Mouse (Mus musculus) retina, postnatal 1 day (tissue): Measurements from ENCODE around the gene Nr1h4.
"Not testable (repeated sequence)": the region's sequence is repeated elsewhere in the genome, so short reads cannot be mapped to it uniquely, and the experiment has no call there.

ENCODE experiments used
- DNase-seq: peaks from one replicate; pipeline ENCODE4 v3.0.0-alpha.2; 2012

Gene Nr1h4

DNA sequence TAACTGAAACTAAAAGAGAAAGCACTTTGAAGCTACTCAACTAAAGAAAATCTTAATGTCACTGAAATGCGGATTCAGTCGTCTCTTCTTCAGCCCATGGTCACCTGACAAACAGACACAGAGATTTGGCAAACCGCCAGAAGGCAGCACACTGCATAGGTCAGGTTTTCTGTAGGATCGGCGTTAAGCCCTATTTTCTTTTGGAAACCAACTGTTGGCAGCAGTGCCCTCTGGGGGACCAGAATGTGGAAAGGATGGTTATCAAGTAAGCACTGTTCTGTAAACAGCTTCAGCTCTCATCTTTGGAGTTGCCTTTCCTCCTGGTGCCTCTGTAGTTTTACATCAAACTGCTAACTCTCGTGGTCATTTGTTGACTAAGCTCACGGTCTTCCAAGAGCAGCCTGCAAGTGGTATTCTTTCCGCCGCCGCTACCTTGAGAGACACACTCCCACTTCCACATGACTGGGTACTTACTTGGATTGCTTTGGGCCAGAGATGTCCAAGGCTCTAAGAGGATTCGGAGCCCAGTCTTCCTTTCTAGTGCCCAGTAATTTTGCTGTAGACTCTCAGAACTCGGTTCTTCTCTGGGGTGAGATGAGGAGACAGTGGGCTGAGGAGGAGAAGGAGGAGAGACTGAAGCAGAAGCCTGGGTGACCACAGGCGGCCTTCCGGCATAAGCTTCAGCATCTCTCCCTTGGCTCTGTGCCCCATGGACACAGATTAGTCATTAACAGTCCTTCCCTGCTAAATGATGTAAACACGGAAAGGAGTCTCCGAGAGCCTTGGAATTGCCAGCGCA, at the start of gene Nr1h4:
Gene Nr1h4, minus strand, starts transcription at position 657 of the 799 bp plus-strand sequence.
- peak; percentile 55 for DNase-seq

GRCm38 (mm10) chr10:89578801-89579200, 45.4 kb upstream of the Nr1h4 start:
- no peak for DNase-seq

GRCm38 (mm10) chr10:89577666-89578065, 44.3 kb upstream of the Nr1h4 start:
- no peak for DNase-seq

DNA sequence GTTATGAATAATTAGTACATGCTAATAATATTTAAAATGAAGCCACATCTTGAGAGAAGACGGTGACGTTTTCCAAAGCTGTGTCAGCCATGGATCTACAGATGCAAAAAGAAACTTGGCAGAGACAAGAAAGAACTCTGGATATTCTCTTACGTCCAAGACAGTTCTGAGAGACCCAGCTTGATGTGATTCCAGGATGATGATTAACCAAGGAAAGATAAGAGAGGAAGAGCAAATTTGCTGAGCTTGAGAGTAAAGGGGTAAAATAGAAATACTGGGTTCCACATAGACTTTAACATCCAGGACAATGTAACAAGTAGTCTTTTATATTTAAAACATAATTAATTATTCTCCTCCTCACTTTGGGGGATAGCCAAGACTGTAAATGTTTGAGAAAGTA, 40.0 kb upstream of the Nr1h4 start:
- no peak for DNase-seq

GRCm38 (mm10) chr10:89572946-89573345, 39.6 kb upstream of the Nr1h4 start:
- no peak for DNase-seq

DNA sequence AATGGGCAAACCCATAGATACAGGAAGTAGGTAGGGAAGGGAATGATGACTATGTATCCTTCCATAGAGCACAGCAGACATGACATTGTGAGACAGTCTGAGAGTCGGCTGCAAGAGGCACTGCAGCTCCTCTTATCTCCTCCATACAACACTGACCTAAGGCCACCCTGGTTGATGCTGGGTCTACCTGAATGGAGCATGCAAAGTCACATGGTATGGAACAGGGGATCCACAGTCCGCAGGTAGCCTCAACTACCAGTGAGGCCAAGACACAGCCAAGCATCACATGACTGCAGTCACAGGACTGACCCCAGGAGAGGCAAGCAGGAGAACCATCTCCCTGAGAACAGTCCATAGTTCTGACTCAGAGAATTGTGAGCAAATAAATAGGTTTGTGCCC, 34.0 kb upstream of the Nr1h4 start:
- DNase-seq: no peak

DNA sequence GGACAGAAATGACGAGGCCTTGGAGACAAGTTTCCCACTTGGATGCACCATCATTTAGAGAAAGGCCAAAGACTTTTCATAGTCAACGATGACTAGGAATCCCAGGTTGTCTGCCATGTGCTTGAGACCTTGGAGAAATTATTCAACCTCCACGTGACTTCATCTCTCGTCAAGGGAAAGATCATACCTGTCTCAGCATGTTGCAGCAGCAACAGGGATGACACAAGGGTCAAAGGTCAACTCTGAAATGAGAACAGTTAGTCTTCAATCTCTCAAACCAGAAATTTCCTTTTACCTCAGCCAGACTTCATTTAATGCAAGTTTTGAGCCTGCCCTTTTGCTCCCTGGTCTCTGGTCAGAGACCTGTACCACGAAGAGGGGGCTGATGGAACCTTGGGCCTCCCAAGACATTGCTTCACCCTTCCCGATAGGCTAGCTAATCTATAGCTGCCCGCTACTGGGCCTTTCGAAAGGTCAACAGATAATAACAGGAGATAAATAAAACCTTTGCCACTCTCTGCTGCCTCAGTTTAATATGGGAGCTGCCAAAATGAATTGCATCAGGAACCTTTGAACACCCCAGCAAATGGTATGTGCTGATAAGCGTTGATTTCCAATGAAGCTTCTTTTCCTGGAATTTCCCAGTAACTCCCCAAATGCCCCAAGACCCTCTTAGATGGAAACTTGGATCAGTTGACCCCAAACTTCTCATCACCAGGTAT, 32.1 kb upstream of the Nr1h4 start:
- DNase-seq: no peak

DNA sequence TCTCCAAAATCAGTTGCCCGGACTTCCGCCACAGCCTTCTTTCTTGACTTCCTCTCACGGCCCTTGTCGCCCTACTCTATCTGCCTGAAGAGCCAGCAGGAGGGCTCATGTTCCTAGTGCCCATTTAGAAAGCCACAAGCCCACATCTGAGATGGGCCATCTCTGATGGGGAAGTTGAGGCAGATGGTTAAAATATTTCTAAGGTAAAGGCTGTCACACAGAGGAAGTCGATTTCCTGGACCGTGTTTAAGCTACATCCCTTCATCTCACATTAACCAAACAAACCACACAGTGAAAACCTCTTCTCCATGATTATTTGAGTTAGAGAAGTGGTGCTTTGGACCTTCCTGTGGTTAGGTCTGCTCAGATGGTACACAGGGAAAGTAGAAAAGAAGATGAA, 28.7 kb upstream of the Nr1h4 start:
- DNase-seq: no peak

DNA sequence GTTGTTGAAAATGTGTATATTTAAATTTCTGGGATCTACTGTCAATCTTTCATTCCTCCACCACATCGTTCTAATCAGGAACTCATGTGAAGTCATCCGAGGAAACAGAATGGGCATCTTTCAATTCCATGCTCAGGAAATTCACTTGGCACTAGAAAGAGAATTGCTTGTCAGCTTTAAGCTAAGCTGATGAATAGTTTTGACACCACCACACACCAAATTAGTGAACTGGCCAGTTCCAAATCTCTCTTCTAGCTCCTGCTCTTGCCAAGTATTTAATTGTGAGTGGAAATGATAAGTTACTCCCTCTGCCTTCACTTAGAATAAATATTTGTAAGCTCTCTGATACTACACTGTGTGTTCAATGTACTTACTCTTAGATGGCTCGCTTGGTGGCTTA, 26.0 kb upstream of the Nr1h4 start:
- DNase-seq: peak; percentile 6

GRCm38 (mm10) chr10:89554885-89555284, 21.5 kb upstream of the Nr1h4 start:
- not testable (repeated sequence) for DNase-seq

- not testable (repeated sequence) for DNase-seq
Measured at GRCm38 (mm10) chr10:89553855-89554254, 20.5 kb upstream of the Nr1h4 start.

- DNase-seq: no peak
Measured at GRCm38 (mm10) chr10:89553015-89553414, 19.6 kb upstream of the Nr1h4 start.

DNA sequence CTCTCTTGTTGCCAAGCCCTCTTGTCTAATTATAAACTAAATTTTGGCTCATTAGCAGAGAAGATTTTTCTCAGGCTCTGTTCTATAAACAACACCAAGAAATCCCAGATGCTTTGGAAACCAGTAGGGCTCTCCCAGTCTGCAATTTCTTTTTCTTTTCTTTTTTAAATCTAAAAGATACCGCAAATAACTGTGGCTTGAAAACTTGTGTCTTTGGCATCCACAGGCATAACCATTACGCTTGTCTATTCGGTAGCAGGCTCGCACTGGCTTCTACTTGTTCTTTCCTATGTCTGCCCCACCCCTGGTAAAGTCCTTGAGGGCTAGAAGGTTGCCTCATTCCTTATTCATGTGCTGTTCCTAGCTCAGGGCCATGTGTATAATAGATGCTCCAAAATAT, 18.3 kb upstream of the Nr1h4 start:
- DNase-seq: no peak

DNA sequence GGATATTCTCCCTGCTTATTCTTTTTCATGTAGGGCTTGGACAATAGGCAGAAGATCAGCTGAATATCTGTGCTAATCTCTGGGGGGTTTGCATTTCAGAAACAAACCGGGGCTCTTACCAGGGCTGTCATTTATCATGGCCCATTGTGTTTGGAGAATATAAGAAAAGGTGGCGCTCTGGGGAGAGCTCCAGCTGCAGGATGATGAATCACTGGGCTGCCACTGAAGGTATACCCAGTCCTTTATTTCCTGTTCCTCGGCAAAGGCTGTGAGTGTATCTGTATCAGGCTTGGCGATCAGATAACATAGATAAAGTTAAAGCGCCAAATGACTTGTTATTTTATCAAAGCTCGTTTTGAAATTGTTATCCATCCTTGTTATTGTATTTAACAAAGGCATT, 14.6 kb upstream of the Nr1h4 start:
- DNase-seq: no peak

GRCm38 (mm10) chr10:89546989-89547388, 13.6 kb upstream of the Nr1h4 start:
- DNase-seq: no peak

DNA sequence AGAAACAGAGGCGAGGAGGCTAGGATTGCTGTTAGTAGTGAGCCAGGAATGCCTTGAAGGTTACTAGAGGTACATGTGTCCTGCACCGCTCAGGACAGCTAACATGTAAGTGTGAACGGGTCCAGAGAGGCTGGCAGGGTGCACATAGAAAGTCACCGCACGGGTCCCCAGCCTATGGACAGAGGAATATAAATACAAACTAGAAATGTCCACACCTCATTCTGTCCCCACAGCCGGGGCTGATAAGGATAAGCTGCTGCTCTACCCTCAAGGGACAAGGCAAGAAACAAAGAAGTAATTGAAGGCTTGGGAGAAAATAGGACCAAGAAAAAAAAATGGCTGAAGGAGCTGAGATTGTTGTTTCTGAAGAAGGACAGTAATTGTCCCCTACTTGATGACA, 10.5 kb upstream of the Nr1h4 start:
- DNase-seq: no peak

- no peak for DNase-seq
Measured at GRCm38 (mm10) chr10:89542321-89542720, 8.9 kb upstream of the Nr1h4 start.

- DNase-seq: no peak
Measured at GRCm38 (mm10) chr10:89532451-89532850, 934 bp downstream of the Nr1h4 start.

GRCm38 (mm10) chr10:89531976-89532375, 1.4 kb downstream of the Nr1h4 start:
- no peak for DNase-seq

DNA sequence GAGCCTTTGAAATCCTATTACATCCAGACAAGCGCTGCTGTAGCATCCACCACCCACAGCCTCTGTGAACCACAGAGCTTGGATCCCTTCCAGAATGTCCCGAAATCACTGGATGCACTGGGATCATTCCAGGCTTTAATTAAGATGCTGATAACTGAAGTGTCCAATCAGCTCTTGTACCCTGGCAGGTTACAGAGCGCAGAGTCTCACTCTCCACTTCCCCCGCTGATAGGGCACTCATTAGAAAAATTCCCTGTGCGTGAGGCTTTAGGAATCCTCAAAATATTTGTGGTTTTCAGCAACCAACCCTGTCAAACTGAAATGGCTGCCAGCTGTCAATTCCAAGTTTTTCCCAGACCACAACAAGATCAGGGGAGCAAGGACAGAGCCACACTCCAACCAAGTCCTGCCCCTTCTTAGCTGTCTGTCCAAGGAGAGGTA, 2.2 kb downstream of the Nr1h4 start:
- peak; percentile 58 for DNase-seq

DNA sequence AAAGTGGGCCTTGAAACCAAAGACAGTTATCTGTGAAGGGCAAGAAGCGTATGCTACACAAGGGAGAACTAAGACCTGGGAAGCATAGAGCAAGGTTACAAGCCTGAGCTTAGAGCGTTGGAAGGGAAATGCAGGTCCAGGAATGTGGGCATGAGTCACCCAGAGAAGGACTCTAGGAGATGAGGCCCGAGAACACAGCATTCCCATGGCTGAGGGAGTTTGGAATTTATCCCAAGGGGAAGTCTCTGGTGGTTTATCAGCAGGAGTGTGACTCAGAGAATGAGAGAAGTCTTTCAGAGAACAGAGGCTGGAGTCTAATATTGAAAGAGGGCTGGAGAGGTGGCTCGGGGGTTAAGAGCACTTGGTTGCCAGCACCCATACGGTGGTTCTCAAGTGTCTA, 6.3 kb downstream of the Nr1h4 start:
- DNase-seq: no peak

GRCm38 (mm10) chr10:89525823-89526222, 7.6 kb downstream of the Nr1h4 start:
- no peak for DNase-seq

- no peak for DNase-seq
Measured at GRCm38 (mm10) chr10:89522481-89522880, 10.9 kb downstream of the Nr1h4 start.

- DNase-seq: no peak
Measured at GRCm38 (mm10) chr10:89521790-89522431, 11.5 kb downstream of the Nr1h4 start.
